Mouse (Mus musculus): ENCODE data around the gene Stag3.

DNA sequence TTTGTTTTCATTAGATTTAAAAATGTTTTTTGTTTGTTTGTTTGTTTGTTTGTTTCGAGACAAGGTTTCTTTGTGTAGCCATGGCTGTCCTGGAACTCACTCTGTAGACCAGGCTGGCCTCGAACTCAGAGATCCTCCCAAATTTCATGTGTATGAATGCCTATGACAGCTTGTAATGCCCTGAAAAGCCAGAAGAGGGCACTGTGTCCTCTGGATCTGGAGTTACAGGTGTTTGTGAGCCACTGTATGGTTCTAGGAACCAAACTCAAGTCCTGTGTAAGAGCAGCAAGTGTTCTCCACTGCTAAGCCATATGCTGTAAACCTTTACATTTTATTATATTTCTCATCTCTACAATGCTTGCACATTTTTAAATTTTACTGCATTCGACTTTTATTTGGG is 7.8 kb downstream of the Stag3 start:
- no peak for TF ChIP-seq EP300 (IDR thresholded peaks at IDR 0.05; ENCODE audit: low read depth)
- peak; percentile 53 for TF ChIP-seq CTCF (IDR thresholded peaks at IDR 0.05; ENCODE audit: low read depth)
